Mouse (Mus musculus) G1E (cell line): ENCODE results near the gene Bbof1.

ENCODE experiments used
- CTCF ChIP-seq: IDR thresholded peaks from 2 replicates; pipeline ENCODE4 v1.5.1; 2012; ENCODE audit warnings: low read depth, low read length, inconsistent platforms, mixed read lengths
- GATA1 ChIP-seq: IDR thresholded peaks from 2 replicates; pipeline ENCODE4 v1.6.1; 2012; ENCODE audit warnings: borderline replicate concordance, low read length, inconsistent platforms, mixed read lengths
- POLR2AphosphoS5 ChIP-seq: IDR thresholded peaks from 2 replicates; pipeline ENCODE4 v1.6.1; 2012; ENCODE audit warnings: low read depth, low read length, inconsistent platforms; ENCODE audit not compliant: insufficient replicate concordance
- TAL1 ChIP-seq: conservative IDR thresholded peaks from 2 replicates; pipeline ENCODE4 v1.6.1; 2012; ENCODE audit warnings: low read depth, low read length, inconsistent platforms, mixed read lengths

DNA sequence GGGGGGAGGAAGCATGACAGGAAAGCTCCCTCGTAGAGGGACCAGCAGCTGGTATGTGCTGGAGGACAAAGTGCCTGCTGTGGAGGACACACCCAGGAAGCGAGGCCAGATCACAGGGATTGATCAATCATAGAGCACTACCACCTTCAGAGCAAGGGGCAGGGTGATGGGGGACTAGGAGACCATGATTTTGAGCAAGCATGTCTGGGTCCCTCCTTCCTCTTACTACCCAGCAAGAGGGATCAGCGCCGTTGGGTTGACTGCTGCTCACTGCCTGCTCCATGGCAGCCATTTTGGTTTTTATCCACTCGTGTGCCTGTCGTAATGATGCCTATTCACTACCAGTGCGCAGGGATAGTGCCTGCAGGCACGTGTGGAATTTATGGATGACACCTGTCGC is 44.6 kb upstream of the Bbof1 start:
- TF ChIP-seq POLR2AphosphoS5 (no peak), CTCF (no peak), GATA1 (no peak), TAL1 (no peak)
